Mouse (Mus musculus): ENCODE measurements around the gene Spg21. TPM values are rescaled to one million over a fixed set of nuclear protein-coding genes. Genes with fewer than 3 reads are reported as not detected.

Gene Spg21
- total and polyA plus RNA-seq, 2 experiments from 2014 or later, result 79.3 to 103 TPM

GRCm38 (mm10) chr9:65523611-65524364 lies 63.0 kb downstream of the Spg21 start:
- Histone ChIP-seq H3K27me3 (ENCODE audit: insufficient read depth, low read length) (no peaks in the 10 kb centered on the region), H3K4me2 (ENCODE audit: low read depth, low read length, poor library complexity, severe bottlenecking) (no peak overlapping the region), H3K27ac (ENCODE audit: low read depth, low read length) (no peak overlapping the region), H3K4me1 (ENCODE audit: insufficient read depth, low read length) (no peaks in the 10 kb centered on the region), H3K4me3 (ENCODE audit: low read depth, low read length) (no peak overlapping the region), H3K9me3 (ENCODE audit: low read length) (no peaks in the 10 kb centered on the region), H3K36me3 (ENCODE audit: insufficient read depth, low read length) (no peaks in the 10 kb centered on the region), H3K9ac (replicated peaks; ENCODE audit: low read length, poor library complexity, severe bottlenecking) (no peak overlapping the region)
- 24% methylated on average over 14 of the region's 14 CpGs for WGBS
- peak; percentile 92 for TF ChIP-seq CTCF (IDR thresholded peaks at IDR 0.05)
- DNase-seq (ENCODE audit: low spot score) (peak; percentile 92), ATAC-seq (ENCODE audit: low FRiP score) (peak; percentile 78)

GRCm38 (mm10) chr9:65525445-65526195 lies 64.9 kb downstream of the Spg21 start:
- Histone ChIP-seq H3K9ac (replicated peaks; ENCODE audit: low read length, poor library complexity, severe bottlenecking) (no peak overlapping the region), H3K27ac (ENCODE audit: low read depth, low read length) (no peak overlapping the region), H3K27me3 (ENCODE audit: insufficient read depth, low read length) (no peaks in the 10 kb centered on the region), H3K4me2 (ENCODE audit: low read depth, low read length, poor library complexity, severe bottlenecking) (no peak overlapping the region), H3K36me3 (ENCODE audit: insufficient read depth, low read length) (no peaks in the 10 kb centered on the region), H3K4me1 (ENCODE audit: insufficient read depth, low read length) (no peaks in the 10 kb centered on the region), H3K4me3 (ENCODE audit: low read depth, low read length) (no peak overlapping the region), H3K9me3 (ENCODE audit: low read length) (no peaks in the 10 kb centered on the region)
- TF ChIP-seq CTCF (IDR thresholded peaks at IDR 0.05), result no peak
- 79% methylated on average over 10 of the region's 10 CpGs for WGBS
- no peak for DNase-seq (ENCODE audit: low spot score)
- ATAC-seq (ENCODE audit: low FRiP score), result no peak

GRCm38 (mm10) chr9:65528417-65529038 lies 67.8 kb downstream of the Spg21 start:
- H3K27ac ChIP-seq (ENCODE audit: low read depth, low read length), result no peak overlapping the region
- DNase-seq (ENCODE audit: low spot score) (no peak), ATAC-seq (ENCODE audit: low FRiP score) (no peak)
- WGBS, result 84% methylated on average over 6 of the region's 6 CpGs
- no peak overlapping the region for H3K9ac ChIP-seq (replicated peaks; ENCODE audit: low read length, poor library complexity, severe bottlenecking)
- no peak overlapping the region for H3K4me3 ChIP-seq (ENCODE audit: low read depth, low read length)
- H3K9me3 ChIP-seq (ENCODE audit: low read length), result no peaks in the 10 kb centered on the region
- no peak for TF ChIP-seq CTCF (IDR thresholded peaks at IDR 0.05)
- no peaks in the 10 kb centered on the region for H3K27me3 ChIP-seq (ENCODE audit: insufficient read depth, low read length)
- no peak overlapping the region for H3K4me2 ChIP-seq (ENCODE audit: low read depth, low read length, poor library complexity, severe bottlenecking)
- H3K36me3 ChIP-seq (ENCODE audit: insufficient read depth, low read length), result no peaks in the 10 kb centered on the region
- H3K4me1 ChIP-seq (ENCODE audit: insufficient read depth, low read length), result no peaks in the 10 kb centered on the region

GRCm38 (mm10) chr9:65529659-65530058 lies 68.9 kb downstream of the Spg21 start:
- no peak for ATAC-seq (ENCODE audit: low FRiP score)
- WGBS, result 52% methylated on average over 8 of the region's 8 CpGs
- Histone ChIP-seq H3K4me1 (ENCODE audit: insufficient read depth, low read length) (no peaks in the 10 kb centered on the region), H3K27ac (ENCODE audit: low read depth, low read length) (no peak overlapping the region), H3K27me3 (ENCODE audit: insufficient read depth, low read length) (no peaks in the 10 kb centered on the region), H3K36me3 (ENCODE audit: insufficient read depth, low read length) (no peaks in the 10 kb centered on the region), H3K4me3 (ENCODE audit: low read depth, low read length) (no peak overlapping the region), H3K4me2 (ENCODE audit: low read depth, low read length, poor library complexity, severe bottlenecking) (no peak overlapping the region), H3K9ac (replicated peaks; ENCODE audit: low read length, poor library complexity, severe bottlenecking) (no peak overlapping the region), H3K9me3 (ENCODE audit: low read length) (no peaks in the 10 kb centered on the region)
- no peak for DNase-seq (ENCODE audit: low spot score)
- TF ChIP-seq CTCF (IDR thresholded peaks at IDR 0.05), result no peak

- DNase-seq (ENCODE audit: low spot score) (no peak), ATAC-seq (ENCODE audit: low FRiP score) (no peak)
- no peak for TF ChIP-seq CTCF (IDR thresholded peaks at IDR 0.05)
- H3K36me3 ChIP-seq (ENCODE audit: insufficient read depth, low read length), result no peaks in the 10 kb centered on the region
- no peaks in the 10 kb centered on the region for H3K9me3 ChIP-seq (ENCODE audit: low read length)
- H3K4me1 ChIP-seq (ENCODE audit: insufficient read depth, low read length), result no peaks in the 10 kb centered on the region
- no peak overlapping the region for H3K4me3 ChIP-seq (ENCODE audit: low read depth, low read length)
- no peak overlapping the region for H3K9ac ChIP-seq (replicated peaks; ENCODE audit: low read length, poor library complexity, severe bottlenecking)
- 88% methylated on average over 5 of the region's 5 CpGs for WGBS
- no peaks in the 10 kb centered on the region for H3K27me3 ChIP-seq (ENCODE audit: insufficient read depth, low read length)
- H3K4me2 ChIP-seq (ENCODE audit: low read depth, low read length, poor library complexity, severe bottlenecking), result no peak overlapping the region
- H3K27ac ChIP-seq (ENCODE audit: low read depth, low read length), result no peak overlapping the region
Observed at GRCm38 (mm10) chr9:65531283-65531682, 70.5 kb downstream of the Spg21 start.

- Histone ChIP-seq H3K4me2 (ENCODE audit: low read depth, low read length, poor library complexity, severe bottlenecking) (no peak overlapping the region), H3K36me3 (ENCODE audit: insufficient read depth, low read length) (no peaks in the 10 kb centered on the region), H3K9me3 (ENCODE audit: low read length) (no peaks in the 10 kb centered on the region), H3K4me3 (ENCODE audit: low read depth, low read length) (no peak overlapping the region), H3K27me3 (ENCODE audit: insufficient read depth, low read length) (no peaks in the 10 kb centered on the region), H3K27ac (ENCODE audit: low read depth, low read length) (no peak overlapping the region), H3K9ac (replicated peaks; ENCODE audit: low read length, poor library complexity, severe bottlenecking) (no peak overlapping the region), H3K4me1 (ENCODE audit: insufficient read depth, low read length) (no peaks in the 10 kb centered on the region)
- DNase-seq (ENCODE audit: low spot score) (no peak), ATAC-seq (ENCODE audit: low FRiP score) (no peak)
- WGBS, result 85% methylated on average over 8 of the region's 8 CpGs
- no peak for TF ChIP-seq CTCF (IDR thresholded peaks at IDR 0.05)
Observed at GRCm38 (mm10) chr9:65532986-65533385, 72.2 kb downstream of the Spg21 start.
